Mouse (Mus musculus) lung, embryonic 16.5 days (tissue): Measurements from ENCODE around the gene Cst13. TPM values are rescaled to one million over a fixed set of nuclear protein-coding genes. Genes with fewer than 3 reads are reported as not detected.
"Not testable (repeated sequence)": the region's sequence is repeated elsewhere in the genome, so short reads cannot be mapped to it uniquely, and the experiment has no call there.

Source experiments
- ATAC-seq: fragments of 200-750 bp; cut with Nextera tagmentation; 2 replicates; pipeline ENCODE4 v1.8.0; 2017; ENCODE audit warnings: low read depth, mild to moderate bottlenecking, moderate library complexity
- H3K27ac ChIP-seq: fragments of 300-500 bp; sonication (generic); 2 replicates; pipeline ENCODE4 v1.5.1; 2014; ENCODE audit warnings: mild to moderate bottlenecking, control low read depth, low read length
- H3K27me3 ChIP-seq: fragments of 300-500 bp; sonication (generic); 2 replicates; pipeline ENCODE4 v1.6.1; 2014; ENCODE audit warnings: low read depth, low read length, mixed read lengths; ENCODE audit not compliant: control insufficient read depth, insufficient read depth
- H3K36me3 ChIP-seq: fragments of 300-500 bp; sonication (generic); 2 replicates; pipeline ENCODE4 v1.6.1; 2014; ENCODE audit warnings: low read length; ENCODE audit not compliant: control insufficient read depth, insufficient read depth
- H3K4me1 ChIP-seq: fragments of 300-500 bp; sonication (generic); replicated peaks from 2 replicates; pipeline ENCODE4 v1.6.1; 2014; ENCODE audit warnings: low read length, mixed read lengths; ENCODE audit not compliant: control insufficient read depth, insufficient read depth
- H3K4me2 ChIP-seq: fragments of 300-500 bp; sonication (generic); 2 replicates; pipeline ENCODE4 v1.6.1; 2014; ENCODE audit warnings: low read depth, low read length, control low read depth
- H3K4me3 ChIP-seq: fragments of 300-500 bp; sonication (generic); 2 replicates; pipeline ENCODE4 v1.5.1; 2014; ENCODE audit warnings: mild to moderate bottlenecking, low read length, control low read depth
- H3K9ac ChIP-seq: fragments of 300-500 bp; sonication (generic); 2 replicates; pipeline ENCODE4 v1.6.1; 2014; ENCODE audit warnings: low read length, control low read depth
- H3K9me3 ChIP-seq: fragments of 300-500 bp; sonication (generic); 2 replicates; pipeline ENCODE4 v1.6.1; 2016; ENCODE audit warnings: low read length; ENCODE audit not compliant: control insufficient read depth
- WGBS: fragments of 180-500 bp; shearing (Covaris S2); extraction: QIAGEN DNeasy Blood & Tissue Kit; methylation state at CpG from one replicate; pipeline ENCODE4 v1.1.7; 2014; 5-methylcytosine and 5-hydroxymethylcytosine counted together
- polyA plus RNA-seq: library from polyadenylated mRNA; unstranded; fragments of >200 nt; fragmentation: Nextera tagmentation; extraction: Ambion mirVana; gene quantifications from 2 replicates; pipeline ENCODE4 v1.2.1, GENCODE M21; 2015

The Cst13 gene
- polyA plus RNA-seq = not detected in 2 replicates

- Histone ChIP-seq H3K4me2 (no peak within 1 kb of the TSS), H3K27ac (no peak within 1 kb of the TSS), H3K9ac (no peak within 1 kb of the TSS), H3K36me3 (no peaks in the 10 kb centered on the region), H3K4me1 (no peaks in the 10 kb centered on the region), H3K27me3 (no peaks in the 10 kb centered on the region), H3K4me3 (no peak within 1 kb of the TSS), H3K9me3 (no peaks in the 10 kb centered on the region)
- ATAC-seq = no peak
Measured at GRCm38 (mm10) chr2:148819909-148820308, at the start of gene Cst13. TSS of gene Cst13 (plus strand) at chr2:148820081.

- 77% methylated on average over 4 of the region's 4 CpGs for whole genome bisulfite sequencing
- not testable (repeated sequence) for H3K36me3 ChIP-seq
Measured at GRCm38 (mm10) chr2:148771397-148771796, 48.5 kb upstream of the Cst13 start, which contains the start of gene Cst11. TSS of gene Cst11 (minus strand) at chr2:148771497.

GRCm38 (mm10) chr2:148781709-148782108, 38.2 kb upstream of the Cst13 start, which contains the start of gene 8030411F24Rik:
TSS of gene 8030411F24Rik (plus strand) at chr2:148782009.
- Histone ChIP-seq H3K27me3 (no peaks in the 10 kb centered on the region), H3K9me3 (no peaks in the 10 kb centered on the region), H3K4me2 (no peak within 1 kb of the TSS), H3K36me3 (no peaks in the 10 kb centered on the region), H3K9ac (no peak within 1 kb of the TSS), H3K27ac (no peak within 1 kb of the TSS), H3K4me3 (no peak within 1 kb of the TSS), H3K4me1 (no peaks in the 10 kb centered on the region)
- WGBS = 0% methylated on average over 1 of the region's 1 CpGs
- ATAC-seq = no peak

More at GRCm38 (mm10) chr2:148771397-148771796, 48.5 kb upstream of the Cst13 start, which contains the start of gene Cst11:
- H3K9me3 ChIP-seq, H3K27me3 ChIP-seq, H3K9ac ChIP-seq, H3K4me2 ChIP-seq, H3K27ac ChIP-seq, H3K4me3 ChIP-seq, H3K4me1 ChIP-seq, ATAC-seq: not testable (repeated sequence)

GRCm38 (mm10) chr2:148789142-148789541, 30.7 kb upstream of the Cst13 start, which contains the start of gene Cst12:
TSS of gene Cst12 (plus strand) at chr2:148789361.
- Histone ChIP-seq H3K9me3 (no peaks in the 10 kb centered on the region), H3K27me3 (no peaks in the 10 kb centered on the region), H3K4me1 (no peaks in the 10 kb centered on the region), H3K9ac (no peak within 1 kb of the TSS), H3K36me3 (no peaks in the 10 kb centered on the region), H3K4me3 (no peak within 1 kb of the TSS), H3K27ac (no peak within 1 kb of the TSS), H3K4me2 (no peak within 1 kb of the TSS)
- ATAC-seq = no peak
- WGBS = 87% methylated on average over 6 of the region's 6 CpGs

GRCm38 (mm10) chr2:148798485-148798884, 21.4 kb upstream of the Cst13 start, which contains the start of gene Cst8:
TSS of gene Cst8 (plus strand) at chr2:148798785.
- Histone ChIP-seq H3K4me3 (no peak within 1 kb of the TSS), H3K27ac (no peak within 1 kb of the TSS), H3K9ac (no peak within 1 kb of the TSS), H3K4me2 (no peak within 1 kb of the TSS), H3K4me1 (no peaks in the 10 kb centered on the region), H3K9me3 (no peaks in the 10 kb centered on the region), H3K36me3 (no peaks in the 10 kb centered on the region), H3K27me3 (no peaks in the 10 kb centered on the region)
- no peak for ATAC-seq
- 76% methylated on average over 1 of the region's 1 CpGs for WGBS

- no peaks in the 10 kb centered on the region for H3K27me3 ChIP-seq
- no peak for ATAC-seq
- H3K9ac ChIP-seq = no peak overlapping the region
- H3K4me1 ChIP-seq = no peaks in the 10 kb centered on the region
- H3K4me2 ChIP-seq = no peak overlapping the region
- no peaks in the 10 kb centered on the region for H3K9me3 ChIP-seq
- no peak overlapping the region for H3K4me3 ChIP-seq
- WGBS = 31% methylated on average over 3 of the region's 3 CpGs
- H3K27ac ChIP-seq = no peak overlapping the region
- H3K36me3 ChIP-seq = no peaks in the 10 kb centered on the region
Measured at GRCm38 (mm10) chr2:148801491-148801921, 18.4 kb upstream of the Cst13 start.

DNA sequence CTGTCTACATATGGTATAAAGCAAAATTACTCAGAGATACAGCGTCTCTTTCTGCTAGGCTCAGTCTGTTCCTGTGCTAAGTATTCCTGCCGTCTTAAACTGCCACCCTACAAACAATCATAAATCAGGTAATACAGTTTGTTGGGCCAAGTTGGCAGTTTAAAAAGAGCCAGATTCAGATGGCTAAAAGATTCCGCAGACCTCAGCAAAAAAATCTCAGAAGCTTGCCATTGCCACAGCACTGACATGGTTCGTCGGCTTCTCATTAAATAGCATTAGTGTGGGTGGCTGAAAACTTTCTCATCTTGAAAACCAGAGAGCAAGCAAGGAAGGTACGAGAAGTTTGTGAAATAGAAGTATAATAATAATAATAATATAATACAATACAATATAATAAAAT, 13.2 kb upstream of the Cst13 start:
- no peak overlapping the region for H3K4me2 ChIP-seq
- WGBS = 69% methylated on average over 6 of the region's 6 CpGs
- no peaks in the 10 kb centered on the region for H3K9me3 ChIP-seq
- ATAC-seq = no peak
- H3K4me1 ChIP-seq = no peaks in the 10 kb centered on the region
- no peaks in the 10 kb centered on the region for H3K36me3 ChIP-seq
- no peaks in the 10 kb centered on the region for H3K27me3 ChIP-seq
- no peak overlapping the region for H3K4me3 ChIP-seq
- no peak overlapping the region for H3K27ac ChIP-seq
- H3K9ac ChIP-seq = no peak overlapping the region

DNA sequence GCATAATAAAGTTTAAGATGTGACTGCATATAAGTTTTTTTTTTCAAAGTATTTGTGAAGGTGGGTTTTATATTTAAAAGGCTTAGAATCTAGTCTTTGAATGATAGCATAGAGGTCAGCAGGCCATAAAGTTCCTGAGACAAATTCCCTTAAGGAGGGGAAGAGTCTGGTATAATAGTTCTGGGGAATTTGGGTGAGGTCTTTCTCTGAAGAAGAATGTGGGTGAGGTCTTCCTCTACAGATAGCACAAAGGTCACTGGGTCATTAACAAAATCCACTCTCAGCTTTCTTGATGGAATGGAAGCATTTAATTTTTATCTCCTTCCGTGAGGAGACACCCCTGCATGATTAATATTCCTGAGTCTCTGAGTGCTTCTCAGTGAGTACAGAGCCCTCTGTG, 6.1 kb downstream of the Cst13 start:
- Histone ChIP-seq H3K36me3 (no peaks in the 10 kb centered on the region), H3K9ac (no peak overlapping the region), H3K4me1 (no peaks in the 10 kb centered on the region), H3K27me3 (no peaks in the 10 kb centered on the region), H3K9me3 (no peaks in the 10 kb centered on the region), H3K27ac (no peak overlapping the region), H3K4me3 (no peak overlapping the region), H3K4me2 (no peak overlapping the region)
- WGBS = 24% methylated on average over 1 of the region's 1 CpGs
- no peak for ATAC-seq

GRCm38 (mm10) chr2:148834912-148835311, 15.0 kb downstream of the Cst13 start, which contains the start of gene Cst9:
TSS of gene Cst9 (plus strand) at chr2:148835147.
- Histone ChIP-seq H3K9ac (no peak within 1 kb of the TSS), H3K4me2 (no peak within 1 kb of the TSS), H3K27me3 (no peaks in the 10 kb centered on the region), H3K36me3 (no peaks in the 10 kb centered on the region), H3K4me3 (no peak within 1 kb of the TSS), H3K4me1 (no peaks in the 10 kb centered on the region), H3K27ac (no peak within 1 kb of the TSS), H3K9me3 (no peaks in the 10 kb centered on the region)
- 47% methylated on average over 4 of the region's 4 CpGs for WGBS
- no peak for ATAC-seq
